Mouse (Mus musculus): Measurements from ENCODE around the gene Wnt5b. TPM values are rescaled to one million over a fixed set of nuclear protein-coding genes. Genes with fewer than 3 reads are reported as not detected.
A peak's percentile ranks its signal among the peaks of the same experiment; 100 is the strongest.

Gene Wnt5b
- polyA plus RNA-seq, 1 experiment from 2014 or later = 5.0 TPM

GRCm38 (mm10) chr6:119386821-119387220 is 157.3 kb downstream of the Wnt5b start:
- H3K4me3 ChIP-seq = peak overlapping the region; percentile 75; the same call in 1 of the 2 replicates
- H3K27me3 ChIP-seq = no peaks in the 10 kb centered on the region
- peak overlapping the region; percentile 14; the same call in 1 of the 2 replicates for H3K9ac ChIP-seq
- H3K9me3 ChIP-seq = no peaks in the 10 kb centered on the region
- H3K4me1 ChIP-seq (replicated peaks) = peaks cover 26% of the 10 kb centered on the region
- no peak for ATAC-seq (ENCODE audit: low FRiP score)
- 85% methylated on average over 1 of the region's 1 CpGs for WGBS
- peak overlapping the region; percentile 93 for H3K4me2 ChIP-seq
- H3K36me3 ChIP-seq = no peaks in the 10 kb centered on the region
- H3K27ac ChIP-seq = no peak overlapping the region

- no peak for ATAC-seq (ENCODE audit: low FRiP score)
- no peaks in the 10 kb centered on the region for H3K36me3 ChIP-seq
- H3K9ac ChIP-seq = no peak overlapping the region
- no peak overlapping the region for H3K4me3 ChIP-seq
- WGBS = 93% methylated on average over 4 of the region's 4 CpGs
- H3K9me3 ChIP-seq = no peaks in the 10 kb centered on the region
- H3K27ac ChIP-seq = no peak overlapping the region
- no peaks in the 10 kb centered on the region for H3K27me3 ChIP-seq
- peaks cover 26% of the 10 kb centered on the region for H3K4me1 ChIP-seq (replicated peaks)
- H3K4me2 ChIP-seq = no peak overlapping the region
Observed at GRCm38 (mm10) chr6:119386421-119386820, 157.7 kb downstream of the Wnt5b start.

- Histone ChIP-seq H3K4me1 (replicated peaks) (peaks cover 26% of the 10 kb centered on the region), H3K9ac (no peak overlapping the region), H3K27ac (no peak overlapping the region), H3K4me2 (no peak overlapping the region), H3K36me3 (no peaks in the 10 kb centered on the region), H3K27me3 (no peaks in the 10 kb centered on the region), H3K4me3 (no peak overlapping the region), H3K9me3 (no peaks in the 10 kb centered on the region)
- ATAC-seq (ENCODE audit: low FRiP score) = no peak
- 100% methylated on average over 1 of the region's 1 CpGs for WGBS
Observed at GRCm38 (mm10) chr6:119385668-119386067, 158.5 kb downstream of the Wnt5b start.

Other genes with a start within 250 kb of the Wnt5b start
- gene Lrtm2, start 213.6 kb downstream of the Wnt5b start, polyA plus RNA-seq (2015; fragmentation: Nextera tagmentation; extraction: Ambion mirVana) = 5.0 and 5.1 TPM in 2 replicates
- 38.0 and 44.1 TPM in 2 replicates for gene Adipor2, start 126.6 kb downstream of the Wnt5b start, polyA plus RNA-seq (2015; fragmentation: Nextera tagmentation; extraction: Ambion mirVana)
- gene Fbxl14, start 64.7 kb downstream of the Wnt5b start, polyA plus RNA-seq (2015; fragmentation: Nextera tagmentation; extraction: Ambion mirVana) = 3.2 and 3.3 TPM in 2 replicates